Mouse (Mus musculus) CD4-positive, CD25-positive, alpha-beta regulatory T cell, adult 2 months (primary cell): ENCODE data around the gene Hipk3.

ENCODE experiments used
- DNase-seq: peaks from one replicate; pipeline ENCODE4 v3.0.0-alpha.2; 2012; ENCODE audit warnings: low read depth, low spot score

Gene Hipk3

GRCm38 (mm10) chr2:104471161-104471560 is 23.1 kb downstream of the Hipk3 start:
- DNase-seq = no peak

- no peak for DNase-seq
These were observed 23.7 kb downstream of the Hipk3 start for GRCm38 (mm10) chr2:104470536-104470935.

GRCm38 (mm10) chr2:104468419-104468818 is 25.8 kb downstream of the Hipk3 start:
- DNase-seq = no peak

- DNase-seq = no peak
These were observed 27.2 kb downstream of the Hipk3 start for GRCm38 (mm10) chr2:104466908-104467616.

GRCm38 (mm10) chr2:104465639-104466430 is 28.4 kb downstream of the Hipk3 start:
- DNase-seq = no peak

- no peak for DNase-seq
These were observed 34.2 kb downstream of the Hipk3 start for GRCm38 (mm10) chr2:104460021-104460420.

GRCm38 (mm10) chr2:104458569-104459332 is 35.5 kb downstream of the Hipk3 start:
- peak; percentile 33 for DNase-seq

GRCm38 (mm10) chr2:104457106-104457505 is 37.1 kb downstream of the Hipk3 start:
- no peak for DNase-seq

GRCm38 (mm10) chr2:104450685-104451084 is 43.6 kb downstream of the Hipk3 start:
- no peak for DNase-seq

GRCm38 (mm10) chr2:104449191-104449590 is 45.1 kb downstream of the Hipk3 start:
- DNase-seq = no peak

- DNase-seq = no peak
These were observed 46.0 kb downstream of the Hipk3 start for GRCm38 (mm10) chr2:104448201-104448600.

- no peak for DNase-seq
These were observed 48.2 kb downstream of the Hipk3 start for GRCm38 (mm10) chr2:104446016-104446415.

- DNase-seq = peak; percentile 82
These were observed 49.5 kb downstream of the Hipk3 start for GRCm38 (mm10) chr2:104444776-104445175.

- DNase-seq = no peak
These were observed 51.9 kb downstream of the Hipk3 start for GRCm38 (mm10) chr2:104442341-104442740.

- no peak for DNase-seq
These were observed 58.0 kb downstream of the Hipk3 start for GRCm38 (mm10) chr2:104436226-104436625.

- no peak for DNase-seq
These were observed 63.2 kb downstream of the Hipk3 start for GRCm38 (mm10) chr2:104431067-104431466.

GRCm38 (mm10) chr2:104430566-104430965 is 63.7 kb downstream of the Hipk3 start:
- DNase-seq = no peak

GRCm38 (mm10) chr2:104426112-104426511 is 68.1 kb downstream of the Hipk3 start:
- DNase-seq = no peak

- DNase-seq = peak; percentile 64
These were observed 72.0 kb downstream of the Hipk3 start for GRCm38 (mm10) chr2:104422230-104422629.

- no peak for DNase-seq
These were observed 73.4 kb downstream of the Hipk3 start for GRCm38 (mm10) chr2:104420805-104421204.

GRCm38 (mm10) chr2:104419999-104420398 is 74.2 kb downstream of the Hipk3 start:
- no peak for DNase-seq

- DNase-seq = no peak
These were observed 74.8 kb downstream of the Hipk3 start for GRCm38 (mm10) chr2:104419411-104419810.
